Mouse (Mus musculus) limb, embryonic 14.5 days (tissue): ENCODE measurements around the gene H2afy2. TPM values are rescaled to one million over a fixed set of nuclear protein-coding genes. Genes with fewer than 3 reads are reported as not detected.

Source experiments
- ATAC-seq: fragments of 200-750 bp; cut with Nextera tagmentation; 2 replicates; pipeline ENCODE4 v1.8.0; 2017; ENCODE audit warnings: low read depth, moderate number of reproducible peaks, moderate TSS enrichment; ENCODE audit not compliant: low FRiP score
- DNase-seq: peaks from one replicate; pipeline ENCODE4 v3.0.0-alpha.2; 2015; ENCODE audit warnings: low spot score
- H3K27ac ChIP-seq: fragments of 300-500 bp; sonication (generic); replicated peaks from 2 replicates; pipeline ENCODE4 v1.5.1; 2014; ENCODE audit warnings: low read depth, mild to moderate bottlenecking, low read length, moderate library complexity, mixed read lengths
- H3K27me3 ChIP-seq: fragments of 300-500 bp; sonication (generic); 2 replicates; pipeline ENCODE4 v1.6.1; 2014; ENCODE audit warnings: low read length, mixed read lengths; ENCODE audit not compliant: control insufficient read depth, insufficient read depth
- H3K36me3 ChIP-seq: fragments of 300-500 bp; sonication (generic); 2 replicates; pipeline ENCODE4 v1.6.1; 2014; ENCODE audit warnings: mild to moderate bottlenecking, low read length, moderate library complexity, mixed read lengths; ENCODE audit not compliant: control insufficient read depth, insufficient read depth
- H3K4me1 ChIP-seq: fragments of 300-500 bp; sonication (generic); 2 replicates; pipeline ENCODE4 v1.6.1; 2014; ENCODE audit warnings: antibody characterized with exemption, low read length, mixed read lengths; ENCODE audit not compliant: control insufficient read depth, insufficient read depth
- H3K4me2 ChIP-seq: fragments of 300-500 bp; sonication (generic); replicated peaks from 2 replicates; pipeline ENCODE4 v1.6.1; 2014; ENCODE audit warnings: low read depth, mild to moderate bottlenecking, low read length, moderate library complexity; ENCODE audit not compliant: severe bottlenecking
- H3K4me3 ChIP-seq: fragments of 300-500 bp; sonication (generic); replicated peaks from 2 replicates; pipeline ENCODE4 v1.5.1; 2014; ENCODE audit warnings: low read length
- H3K9ac ChIP-seq: fragments of 300-500 bp; sonication (generic); 2 replicates; pipeline ENCODE4 v1.6.1; 2014; ENCODE audit warnings: mild to moderate bottlenecking, low read depth, low read length, moderate library complexity; ENCODE audit not compliant: severe bottlenecking
- H3K9me3 ChIP-seq: fragments of 300-500 bp; sonication (generic); 2 replicates; pipeline ENCODE4 v1.6.1; 2016; ENCODE audit warnings: low read length; ENCODE audit not compliant: control insufficient read depth
- POLR2A ChIP-seq: fragments of 200-500 bp; IDR thresholded peaks from 2 replicates; pipeline ENCODE4 v1.8.0; 2012; ENCODE audit warnings: inconsistent platforms, mild to moderate bottlenecking, moderate library complexity, borderline replicate concordance; ENCODE audit not compliant: insufficient read depth, insufficient read length; ENCODE audit errors: extremely low read depth
- WGBS: fragments of 180-500 bp; shearing (Covaris S2); extraction: QIAGEN DNeasy Blood & Tissue Kit; methylation state at CpG from one replicate; pipeline ENCODE4 v1.1.7; 2014; 5-methylcytosine and 5-hydroxymethylcytosine counted together
- polyA plus RNA-seq, 2 experiments: library from polyadenylated mRNA; depleted of rRNA in 1 of 2; stranded (reverse) in 1 of 2; unstranded in 1 of 2; fragments of >200 nt; fragmentation: Nextera tagmentation in 1 of 2; extraction: Ambion mirVana in 1 of 2; gene quantifications; 2 replicates each; pipeline versions ENCODE4 v1.2.1 to v1.2.3; 2012 to 2014

Gene H2afy2
- polyA plus RNA-seq, 2 experiments = 90.3 to 111 TPM

DNA sequence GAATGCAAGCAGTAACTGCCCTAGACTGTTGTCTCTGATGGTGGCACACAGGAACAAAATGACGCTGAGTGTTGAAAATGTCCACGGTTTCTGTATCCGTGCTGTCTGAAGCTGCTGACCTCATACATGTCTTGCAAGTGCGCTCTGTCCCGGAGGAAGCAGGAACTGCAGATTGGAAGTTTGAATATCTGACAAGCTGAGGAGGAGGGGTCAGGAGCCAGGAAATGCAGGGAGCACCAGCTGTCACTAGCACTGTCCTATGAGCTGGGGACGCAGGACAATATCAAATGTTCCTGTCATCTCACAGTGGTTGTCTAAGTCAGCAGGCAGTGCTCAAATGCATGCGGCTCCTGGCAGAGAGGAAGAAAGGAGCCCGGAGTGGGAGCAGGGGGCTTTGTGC lies 19.3 kb downstream of the H2afy2 start:
- Histone ChIP-seq H3K9ac (no peak overlapping the region), H3K4me1 (no peaks in the 10 kb centered on the region; the same call in 1 of the 2 replicates), H3K9me3 (no peaks in the 10 kb centered on the region), H3K27me3 (no peaks in the 10 kb centered on the region), H3K36me3 (peaks cover 14% of the 10 kb centered on the region), H3K27ac (no peak overlapping the region), H3K4me2 (no peak overlapping the region), H3K4me3 (no peak overlapping the region)
- ATAC-seq = peak; percentile 39; the same call in 1 of the 2 replicates
- 85% methylated on average over 8 of the region's 8 CpGs for WGBS
- no peak for TF ChIP-seq POLR2A
- DNase-seq = no peak

GRCm38 (mm10) chr10:61759869-61760268 lies 24.1 kb downstream of the H2afy2 start:
- Histone ChIP-seq H3K4me3 (no peak overlapping the region), H3K27me3 (no peaks in the 10 kb centered on the region), H3K9ac (no peak overlapping the region), H3K4me1 (no peaks in the 10 kb centered on the region), H3K9me3 (no peaks in the 10 kb centered on the region), H3K27ac (no peak overlapping the region), H3K36me3 (peaks cover 29% of the 10 kb centered on the region), H3K4me2 (no peak overlapping the region)
- 64% methylated on average over 6 of the region's 6 CpGs for WGBS
- TF ChIP-seq POLR2A = no peak
- peak; percentile 69 for ATAC-seq
- DNase-seq = no peak

DNA sequence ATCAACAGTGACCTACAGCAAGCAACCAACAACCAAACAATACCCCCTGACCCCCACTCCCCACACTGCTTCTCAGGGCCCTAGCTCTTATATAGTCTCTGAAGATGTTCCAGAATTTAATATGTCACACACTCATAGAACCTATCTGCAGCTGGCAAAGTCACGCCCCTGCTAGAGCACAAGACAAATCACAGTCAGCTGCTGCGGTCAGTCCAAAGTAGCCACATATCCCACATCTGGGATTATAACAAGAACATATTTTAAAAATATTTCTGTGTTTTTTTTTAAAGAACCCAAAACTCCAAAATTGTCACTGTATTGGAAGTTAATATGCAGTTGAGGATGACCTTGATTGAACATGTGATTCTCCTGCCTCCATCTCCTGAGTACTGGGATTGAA lies 25.0 kb downstream of the H2afy2 start:
- Histone ChIP-seq H3K4me1 (no peaks in the 10 kb centered on the region), H3K36me3 (peaks cover 33% of the 10 kb centered on the region), H3K4me2 (no peak overlapping the region), H3K4me3 (no peak overlapping the region), H3K27ac (no peak overlapping the region), H3K9me3 (no peaks in the 10 kb centered on the region), H3K9ac (no peak overlapping the region), H3K27me3 (no peaks in the 10 kb centered on the region)
- ATAC-seq = no peak
- WGBS = 92% methylated on average over 2 of the region's 2 CpGs
- DNase-seq = no peak
- no peak for TF ChIP-seq POLR2A

DNA sequence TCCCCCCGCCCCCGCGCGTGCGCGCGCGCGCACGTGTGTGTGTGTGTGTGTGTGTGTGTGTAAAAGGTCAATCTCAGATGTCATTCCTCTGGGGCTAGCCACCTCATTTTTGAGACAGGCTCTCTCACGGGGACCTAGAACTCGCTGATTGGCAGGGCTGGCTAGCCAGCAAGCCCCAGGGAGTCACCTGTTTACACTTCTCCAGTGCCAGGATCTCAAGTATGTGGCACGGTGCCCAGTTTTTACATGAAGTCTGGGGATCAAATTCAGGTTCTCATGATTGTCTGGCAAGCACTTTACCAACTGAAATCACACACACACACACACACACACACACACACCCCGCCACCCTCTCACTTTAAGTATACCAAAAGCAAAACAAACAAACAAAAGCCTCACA lies 26.9 kb downstream of the H2afy2 start:
- H3K36me3 ChIP-seq = peaks cover 48% of the 10 kb centered on the region
- no peak for TF ChIP-seq POLR2A
- ATAC-seq (no peak), DNase-seq (peak; percentile 27)
- no peak overlapping the region for H3K9ac ChIP-seq
- no peak overlapping the region for H3K4me3 ChIP-seq
- no peak overlapping the region for H3K4me2 ChIP-seq
- H3K4me1 ChIP-seq = no peaks in the 10 kb centered on the region
- H3K9me3 ChIP-seq = no peaks in the 10 kb centered on the region
- no peaks in the 10 kb centered on the region for H3K27me3 ChIP-seq
- no peak overlapping the region for H3K27ac ChIP-seq
- WGBS = 79% methylated on average over 14 of the region's 14 CpGs

DNA sequence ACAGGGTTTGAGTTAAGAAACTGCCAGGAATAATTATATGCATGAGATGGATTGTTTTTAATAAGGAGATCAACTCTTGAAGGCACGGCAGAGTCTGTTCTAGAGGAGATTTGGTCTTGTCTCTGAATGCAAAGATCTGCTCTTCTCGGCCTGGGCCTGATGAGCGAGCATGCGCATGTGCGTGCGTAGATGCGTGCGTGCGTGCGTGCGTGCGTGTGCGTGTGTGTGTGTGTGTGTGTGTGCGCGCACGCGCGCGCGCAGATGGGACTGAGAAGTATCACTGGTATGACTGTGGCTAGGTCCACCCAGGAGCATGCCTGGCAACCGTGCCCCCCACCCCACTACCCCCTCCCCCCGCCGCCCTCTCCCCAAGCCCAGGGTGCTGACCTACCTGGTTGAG lies 30.9 kb downstream of the H2afy2 start:
- ATAC-seq (no peak), DNase-seq (no peak)
- Histone ChIP-seq H3K4me2 (no peak overlapping the region), H3K4me3 (no peak overlapping the region), H3K36me3 (peaks cover 88% of the 10 kb centered on the region), H3K9ac (no peak overlapping the region), H3K27ac (no peak overlapping the region), H3K27me3 (no peaks in the 10 kb centered on the region), H3K9me3 (no peaks in the 10 kb centered on the region), H3K4me1 (no peaks in the 10 kb centered on the region)
- TF ChIP-seq POLR2A = no peak
- 95% methylated on average over 23 of the region's 23 CpGs for WGBS
